Mouse (Mus musculus): ENCODE measurements around the gene Gng3. TPM values are rescaled to one million over a fixed set of nuclear protein-coding genes. Genes with fewer than 3 reads are reported as not detected.

Gng3 gene
- polyA plus RNA-seq (2015; fragmentation: Nextera tagmentation; extraction: Ambion mirVana) = 1.2 and 1.4 TPM in 2 replicates

DNA sequence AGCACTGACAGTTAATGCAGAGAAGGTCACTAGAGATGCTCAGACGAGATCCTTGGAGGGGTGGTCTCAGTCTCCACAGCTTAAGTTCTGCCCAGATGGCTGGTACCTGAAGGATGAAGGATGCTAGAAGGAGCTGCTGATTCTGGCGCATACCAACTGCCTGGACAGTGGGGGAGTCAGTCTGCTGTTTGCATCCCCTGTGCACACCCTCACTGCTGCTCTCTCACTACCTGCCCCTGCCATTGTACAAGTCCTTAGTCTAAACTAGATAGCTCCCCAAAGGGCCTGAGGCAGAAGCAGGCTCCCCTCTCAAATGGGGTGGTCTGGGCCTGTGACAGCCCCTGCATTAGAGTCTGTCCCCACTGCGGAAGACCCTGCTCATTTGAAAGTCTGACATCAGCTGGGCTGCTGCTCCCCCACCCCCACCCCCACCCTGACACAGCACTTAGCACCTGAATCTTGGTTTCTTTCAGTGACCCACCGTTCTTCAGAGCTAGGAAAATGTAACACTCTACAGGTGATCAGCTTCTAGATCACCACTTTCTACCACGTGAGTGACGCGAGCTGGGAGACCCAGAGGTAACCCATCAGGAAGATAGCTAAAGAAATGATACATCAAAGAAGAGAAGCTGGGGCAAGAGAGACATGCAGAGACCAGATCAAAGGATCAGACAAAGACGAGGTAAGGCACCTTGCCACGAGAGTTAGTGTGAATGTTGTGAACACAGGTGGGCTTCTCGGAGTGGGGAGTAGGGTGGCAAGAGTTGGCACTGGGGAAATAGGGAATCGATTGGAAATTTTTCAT, at the start of gene Gng3:
TSS of gene Gng3 (minus strand) at position 92 of the 805 bp plus-strand sequence.
- Histone ChIP-seq H3K4me2 (ENCODE audit: low read depth, low read length) (peak within 1 kb of the TSS; percentile 99), H3K36me3 (ENCODE audit: control insufficient read depth, insufficient read depth) (peaks cover 13% of the 10 kb centered on the region), H3K4me1 (ENCODE audit: control insufficient read depth, insufficient read depth, low read length) (peaks cover 26% of the 10 kb centered on the region), H3K9ac (ENCODE audit: low read length) (peak within 1 kb of the TSS; percentile 86), H3K4me3 (ENCODE audit: low read length) (peak within 1 kb of the TSS; percentile 74), H3K9me3 (replicated peaks; ENCODE audit: control insufficient read depth, low read length) (no peaks in the 10 kb centered on the region), H3K27ac (ENCODE audit: low read length) (peak within 1 kb of the TSS; percentile 98), H3K27me3 (ENCODE audit: control insufficient read depth, insufficient read depth, low read length) (no peaks in the 10 kb centered on the region)
- ATAC-seq (replicated peaks; ENCODE audit: extremely low read depth, insufficient read depth, low FRiP score) = no peak
- 61% methylated on average over 11 of the region's 11 CpGs for WGBS

- H3K9me3 ChIP-seq (replicated peaks; ENCODE audit: control insufficient read depth, low read length) = no peaks in the 10 kb centered on the region
- no peaks in the 10 kb centered on the region for H3K27me3 ChIP-seq (ENCODE audit: control insufficient read depth, insufficient read depth, low read length)
- H3K9ac ChIP-seq (ENCODE audit: low read length) = peak overlapping the region; percentile 86
- H3K4me2 ChIP-seq (ENCODE audit: low read depth, low read length) = peak overlapping the region; percentile 82
- no peak for ATAC-seq (replicated peaks; ENCODE audit: extremely low read depth, insufficient read depth, low FRiP score)
- 20% methylated on average over 19 of the region's 19 CpGs for WGBS
- H3K27ac ChIP-seq (ENCODE audit: low read length) = peak overlapping the region; percentile 85
- H3K4me1 ChIP-seq (ENCODE audit: control insufficient read depth, insufficient read depth, low read length) = peaks cover 15% of the 10 kb centered on the region
- H3K36me3 ChIP-seq (ENCODE audit: control insufficient read depth, insufficient read depth) = peaks cover 5% of the 10 kb centered on the region; the same call in 1 of the 2 replicates
- H3K4me3 ChIP-seq (ENCODE audit: low read length) = peak overlapping the region; percentile 77
These were observed 48.8 kb upstream of the Gng3 start for GRCm38 (mm10) chr19:8887585-8888463.

GRCm38 (mm10) chr19:8886916-8887584, 48.1 kb upstream of the Gng3 start:
- ATAC-seq (replicated peaks; ENCODE audit: extremely low read depth, insufficient read depth, low FRiP score) = no peak
- 38% methylated on average over 1 of the region's 1 CpGs for WGBS

DNA sequence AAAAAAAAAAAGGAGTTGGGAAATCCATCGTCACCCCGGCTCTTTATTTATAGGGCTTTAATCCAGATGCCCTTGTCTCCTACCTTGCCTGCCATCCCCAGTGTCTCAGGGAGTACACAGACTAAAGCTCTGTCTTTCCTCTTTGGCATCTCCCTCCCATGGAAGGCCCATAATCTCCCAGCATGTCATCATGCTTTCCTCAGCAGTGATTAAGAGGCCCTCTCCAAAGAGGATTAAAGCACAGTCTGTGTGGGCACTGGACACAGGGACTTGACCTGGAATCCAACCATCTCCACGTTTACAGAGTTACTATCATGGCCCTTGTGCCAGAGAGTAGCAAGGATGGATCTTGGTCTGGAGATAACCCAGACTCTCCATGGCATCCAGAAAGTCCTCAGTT, 44.6 kb upstream of the Gng3 start, which contains the start of the genes Lbhd1 and Gm49403:
TSS of gene Lbhd1 (plus strand) at position 117 of the 400 bp plus-strand sequence.
TSS of gene Gm49403 (plus strand) at position 315 of the 400 bp plus-strand sequence.
- no peaks in the 10 kb centered on the region for H3K9me3 ChIP-seq (replicated peaks; ENCODE audit: control insufficient read depth, low read length)
- no peaks in the 10 kb centered on the region for H3K27me3 ChIP-seq (ENCODE audit: control insufficient read depth, insufficient read depth, low read length)
- H3K4me2 ChIP-seq (ENCODE audit: low read depth, low read length) = no peak within 1 kb of the TSS
- H3K4me3 ChIP-seq (ENCODE audit: low read length) = no peak within 1 kb of the TSS
- 67% methylated on average over 3 of the region's 3 CpGs for WGBS
- peaks cover 16% of the 10 kb centered on the region for H3K4me1 ChIP-seq (ENCODE audit: control insufficient read depth, insufficient read depth, low read length)
- no peak within 1 kb of the TSS for H3K27ac ChIP-seq (ENCODE audit: low read length)
- ATAC-seq (replicated peaks; ENCODE audit: extremely low read depth, insufficient read depth, low FRiP score) = no peak
- H3K36me3 ChIP-seq (ENCODE audit: control insufficient read depth, insufficient read depth) = no peaks in the 10 kb centered on the region
- H3K9ac ChIP-seq (ENCODE audit: low read length) = no peak within 1 kb of the TSS

More at GRCm38 (mm10) chr19:8886916-8887584, 48.1 kb upstream of the Gng3 start:
- Histone ChIP-seq H3K36me3 (ENCODE audit: control insufficient read depth, insufficient read depth) (peaks cover 5% of the 10 kb centered on the region; the same call in 1 of the 2 replicates), H3K27ac (ENCODE audit: low read length) (no peak overlapping the region), H3K4me3 (ENCODE audit: low read length) (no peak overlapping the region), H3K4me1 (ENCODE audit: control insufficient read depth, insufficient read depth, low read length) (peaks cover 12% of the 10 kb centered on the region), H3K9ac (ENCODE audit: low read length) (no peak overlapping the region), H3K9me3 (replicated peaks; ENCODE audit: control insufficient read depth, low read length) (no peaks in the 10 kb centered on the region), H3K4me2 (ENCODE audit: low read depth, low read length) (peak overlapping the region; percentile 82; the same call in 1 of the 2 replicates), H3K27me3 (ENCODE audit: control insufficient read depth, insufficient read depth, low read length) (no peaks in the 10 kb centered on the region)

DNA sequence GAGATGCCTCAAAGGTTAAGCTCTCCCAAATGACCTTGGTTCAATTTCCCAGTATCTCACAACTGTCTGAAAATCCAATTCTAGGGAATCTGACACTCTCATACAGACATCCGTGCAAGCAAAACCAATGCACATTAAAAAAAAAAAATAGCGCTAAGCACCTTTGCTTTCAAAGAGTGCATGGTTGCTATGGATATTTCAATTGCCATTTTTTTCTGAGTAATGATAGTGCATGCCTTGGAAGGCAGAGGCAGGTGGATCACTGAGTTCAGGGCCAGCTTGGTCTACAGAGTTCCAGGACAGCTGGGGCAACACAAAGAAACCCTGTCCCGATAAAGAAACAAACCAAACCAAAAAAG, 42.0 kb upstream of the Gng3 start:
- Histone ChIP-seq H3K4me3 (ENCODE audit: low read length) (peak overlapping the region; percentile 95), H3K27me3 (ENCODE audit: control insufficient read depth, insufficient read depth, low read length) (no peaks in the 10 kb centered on the region), H3K9ac (ENCODE audit: low read length) (peak overlapping the region; percentile 93), H3K36me3 (ENCODE audit: control insufficient read depth, insufficient read depth) (peaks cover 12% of the 10 kb centered on the region), H3K4me1 (ENCODE audit: control insufficient read depth, insufficient read depth, low read length) (peaks cover 8% of the 10 kb centered on the region), H3K27ac (ENCODE audit: low read length) (peak overlapping the region; percentile 32; the same call in 1 of the 2 replicates), H3K4me2 (ENCODE audit: low read depth, low read length) (peak overlapping the region; percentile 85), H3K9me3 (replicated peaks; ENCODE audit: control insufficient read depth, low read length) (no peaks in the 10 kb centered on the region)
- ATAC-seq (replicated peaks; ENCODE audit: extremely low read depth, insufficient read depth, low FRiP score) = no peak
- 14% methylated on average over 3 of the region's 3 CpGs for WGBS

GRCm38 (mm10) chr19:8880311-8881033, 41.5 kb upstream of the Gng3 start, which contains the start of gene Uqcc3:
Gene Uqcc3, minus strand, starts transcription at chr19:8880923.
- Histone ChIP-seq H3K27ac (ENCODE audit: low read length) (peak within 1 kb of the TSS; percentile 92), H3K9me3 (replicated peaks; ENCODE audit: control insufficient read depth, low read length) (no peaks in the 10 kb centered on the region), H3K27me3 (ENCODE audit: control insufficient read depth, insufficient read depth, low read length) (no peaks in the 10 kb centered on the region), H3K9ac (ENCODE audit: low read length) (peak within 1 kb of the TSS; percentile 93), H3K4me1 (ENCODE audit: control insufficient read depth, insufficient read depth, low read length) (peaks cover 8% of the 10 kb centered on the region), H3K4me2 (ENCODE audit: low read depth, low read length) (peak within 1 kb of the TSS; percentile 85), H3K36me3 (ENCODE audit: control insufficient read depth, insufficient read depth) (peaks cover 17% of the 10 kb centered on the region), H3K4me3 (ENCODE audit: low read length) (peak within 1 kb of the TSS; percentile 95)
- under 1% methylated on average over 42 of the region's 42 CpGs for WGBS
- peak; percentile 92 for ATAC-seq (replicated peaks; ENCODE audit: extremely low read depth, insufficient read depth, low FRiP score)

- no peak for ATAC-seq (replicated peaks; ENCODE audit: extremely low read depth, insufficient read depth, low FRiP score)
- H3K4me1 ChIP-seq (ENCODE audit: control insufficient read depth, insufficient read depth, low read length) = peaks cover 13% of the 10 kb centered on the region
- 85% methylated on average over 7 of the region's 7 CpGs for WGBS
- no peaks in the 10 kb centered on the region for H3K27me3 ChIP-seq (ENCODE audit: control insufficient read depth, insufficient read depth, low read length)
- H3K4me2 ChIP-seq (ENCODE audit: low read depth, low read length) = no peak overlapping the region
- no peak overlapping the region for H3K27ac ChIP-seq (ENCODE audit: low read length)
- H3K4me3 ChIP-seq (ENCODE audit: low read length) = no peak overlapping the region
- H3K9ac ChIP-seq (ENCODE audit: low read length) = no peak overlapping the region
- peaks cover 38% of the 10 kb centered on the region for H3K36me3 ChIP-seq (ENCODE audit: control insufficient read depth, insufficient read depth)
- H3K9me3 ChIP-seq (replicated peaks; ENCODE audit: control insufficient read depth, low read length) = no peaks in the 10 kb centered on the region
These were observed 36.0 kb upstream of the Gng3 start for GRCm38 (mm10) chr19:8875031-8875430.

DNA sequence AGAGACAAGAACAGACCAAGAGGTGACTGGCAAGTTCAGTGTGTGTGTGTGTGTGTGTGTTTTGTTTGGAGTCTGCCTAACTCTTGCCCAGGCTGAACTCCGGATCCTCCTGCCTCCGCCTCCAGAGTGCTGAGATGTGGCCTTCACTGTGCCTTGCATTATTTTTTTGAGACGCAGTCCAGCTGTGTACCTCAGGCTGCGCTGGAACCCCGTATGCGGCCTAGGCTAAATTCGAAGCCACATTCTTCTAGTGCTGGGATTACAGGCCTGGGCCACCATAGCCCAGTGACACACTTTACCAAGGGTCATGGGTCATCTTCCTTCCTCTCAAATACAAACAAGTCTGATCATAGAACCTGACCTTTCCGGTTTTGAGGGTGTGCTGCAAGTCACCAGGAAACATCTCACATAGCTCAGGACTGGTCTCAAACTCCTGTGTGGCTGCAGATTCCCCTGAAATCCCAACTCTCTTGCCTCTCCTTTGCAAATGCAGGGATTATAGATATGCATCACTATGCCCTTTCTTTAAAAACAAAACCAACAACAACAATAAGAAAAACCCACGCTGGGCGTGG, 33.4 kb upstream of the Gng3 start:
- peak overlapping the region; percentile 87 for H3K4me3 ChIP-seq (ENCODE audit: low read length)
- H3K27me3 ChIP-seq (ENCODE audit: control insufficient read depth, insufficient read depth, low read length) = no peaks in the 10 kb centered on the region
- H3K4me1 ChIP-seq (ENCODE audit: control insufficient read depth, insufficient read depth, low read length) = peaks cover 6% of the 10 kb centered on the region
- H3K9ac ChIP-seq (ENCODE audit: low read length) = peak overlapping the region; percentile 95
- ATAC-seq (replicated peaks; ENCODE audit: extremely low read depth, insufficient read depth, low FRiP score) = no peak
- 68% methylated on average over 10 of the region's 10 CpGs for WGBS
- H3K4me2 ChIP-seq (ENCODE audit: low read depth, low read length) = peak overlapping the region; percentile 91
- peaks cover 35% of the 10 kb centered on the region for H3K36me3 ChIP-seq (ENCODE audit: control insufficient read depth, insufficient read depth)
- H3K27ac ChIP-seq (ENCODE audit: low read length) = no peak overlapping the region; the same call in 1 of the 2 replicates
- no peaks in the 10 kb centered on the region for H3K9me3 ChIP-seq (replicated peaks; ENCODE audit: control insufficient read depth, low read length)

Data from heart, embryonic 16.5 days (tissue).